Mouse (Mus musculus) lung, adult 2 months (tissue): ENCODE results near the gene Dcst2. TPM values are rescaled to one million over a fixed set of nuclear protein-coding genes. Genes with fewer than 3 reads are reported as not detected.

Source experiments
- DNase-seq: peaks from one replicate; pipeline ENCODE4 v3.0.0; 2022
- H3K4me1 ChIP-seq: fragments of 200-500 bp; 2 replicates; pipeline ENCODE4 v1.6.1; 2011; ENCODE audit warnings: low read length; ENCODE audit not compliant: control insufficient read depth, insufficient read depth
- H3K4me3 ChIP-seq: fragments of 200-500 bp; replicated peaks from 2 replicates; pipeline ENCODE3; 2011; ENCODE audit warnings: low read depth, mild to moderate bottlenecking, control low read depth, low read length; ENCODE audit errors: extremely low read depth
- CTCF ChIP-seq: fragments of 200-500 bp; IDR thresholded peaks from 2 replicates; pipeline ENCODE4 v1.5.1; 2011; ENCODE audit warnings: mild to moderate bottlenecking, low read length, control low read depth; ENCODE audit not compliant: insufficient read depth
- POLR2A ChIP-seq: fragments of 200-500 bp; IDR thresholded peaks from 2 replicates; pipeline ENCODE4 v1.6.1; 2011; ENCODE audit warnings: low read depth, mild to moderate bottlenecking, control low read depth, low read length, borderline replicate concordance; ENCODE audit errors: extremely low read depth
- whole genome bisulfite sequencing: fragments of 180-500 bp; shearing (Covaris S2); methylation state at CpG from one replicate; pipeline ENCODE4 v1.1.7; 2018; 5-methylcytosine and 5-hydroxymethylcytosine counted together
- polyA plus RNA-seq: library from polyadenylated mRNA; depleted of rRNA; stranded (reverse); fragments of >200 nt; gene quantifications from 2 replicates; pipeline ENCODE4 v1.2.3, GENCODE M21; 2012

Dcst2 gene
- polyA plus RNA-seq, 1 experiment: 0.28 TPM

GRCm38 (mm10) chr3:89354816-89355511, 6.8 kb upstream of the Dcst2 start:
- WGBS: 15% methylated on average over 5 of the region's 5 CpGs
- TF ChIP-seq CTCF (peak; percentile 81), POLR2A (no peak)
- H3K4me3 ChIP-seq: no peak overlapping the region
- DNase-seq: peak; percentile 87
- peaks cover 4% of the 10 kb centered on the region; the same call in 1 of the 2 replicates for H3K4me1 ChIP-seq

- 71% methylated on average over 6 of the region's 6 CpGs for WGBS
- no peak for DNase-seq
- Histone ChIP-seq H3K4me3 (no peak overlapping the region), H3K4me1 (0 out of 2 replicates have a peak, but pooled peaks cover under 1% of the 10 kb centered on the region)
- TF ChIP-seq POLR2A (no peak), CTCF (no peak)
These were observed 6.3 kb upstream of the Dcst2 start for GRCm38 (mm10) chr3:89355512-89355902.

GRCm38 (mm10) chr3:89356029-89356428, 5.7 kb upstream of the Dcst2 start:
- Histone ChIP-seq H3K4me1 (no peaks in the 10 kb centered on the region), H3K4me3 (no peak overlapping the region)
- DNase-seq: no peak
- 83% methylated on average over 9 of the region's 9 CpGs for WGBS
- TF ChIP-seq CTCF: no peak
- no peak for TF ChIP-seq POLR2A

GRCm38 (mm10) chr3:89359630-89360029, 2.1 kb upstream of the Dcst2 start:
- Histone ChIP-seq H3K4me1 (no peaks in the 10 kb centered on the region), H3K4me3 (no peak overlapping the region)
- 47% methylated on average over 6 of the region's 6 CpGs for WGBS
- no peak for DNase-seq
- TF ChIP-seq CTCF (no peak), POLR2A (no peak)

GRCm38 (mm10) chr3:89360237-89360636, 1.5 kb upstream of the Dcst2 start:
- TF ChIP-seq POLR2A (no peak), CTCF (no peak)
- Histone ChIP-seq H3K4me1 (no peaks in the 10 kb centered on the region), H3K4me3 (no peak overlapping the region)
- no peak for DNase-seq
- WGBS: 57% methylated on average over 3 of the region's 3 CpGs

GRCm38 (mm10) chr3:89364631-89365030, 2.9 kb downstream of the Dcst2 start:
- H3K4me3 ChIP-seq: no peak overlapping the region
- DNase-seq: no peak
- H3K4me1 ChIP-seq: no peaks in the 10 kb centered on the region
- 79% methylated on average over 8 of the region's 8 CpGs for WGBS
- TF ChIP-seq POLR2A (no peak), CTCF (no peak)

GRCm38 (mm10) chr3:89365153-89365485, 3.3 kb downstream of the Dcst2 start, which contains the start of gene Dcst1:
Gene Dcst1, minus strand, starts transcription at chr3:89365253.
- no peak for TF ChIP-seq POLR2A
- no peak for TF ChIP-seq CTCF
- H3K4me3 ChIP-seq: no peak within 1 kb of the TSS
- H3K4me1 ChIP-seq: no peaks in the 10 kb centered on the region
- 94% methylated on average over 11 of the region's 11 CpGs for WGBS
- no peak for DNase-seq

GRCm38 (mm10) chr3:89365486-89366414, 4.0 kb downstream of the Dcst2 start:
- Histone ChIP-seq H3K4me3 (no peak overlapping the region), H3K4me1 (no peaks in the 10 kb centered on the region)
- DNase-seq: no peak
- 79% methylated on average over 20 of the region's 20 CpGs for WGBS
- TF ChIP-seq POLR2A: no peak
- TF ChIP-seq CTCF: no peak

- no peak for DNase-seq
- Histone ChIP-seq H3K4me3 (no peak overlapping the region), H3K4me1 (no peaks in the 10 kb centered on the region)
- 58% methylated on average over 11 of the region's 11 CpGs for WGBS
- TF ChIP-seq POLR2A: no peak
- no peak for TF ChIP-seq CTCF
These were observed 5.6 kb downstream of the Dcst2 start for GRCm38 (mm10) chr3:89367338-89367737.
